Mouse (Mus musculus) kidney, postnatal 25 days (tissue): ENCODE measurements around the gene Abcb6.

ENCODE experiments used
- DNase-seq, 2 experiments: peaks; one replicate each; pipeline ENCODE4 v3.0.0; 2021; ENCODE audit warnings: mixed read lengths in 2 of 2

Abcb6 gene

GRCm38 (mm10) chr1:75201236-75201635 lies 21.0 kb upstream of the Abcb6 start:
- DNase-seq, result peak in 1 of 2 experiments; percentile 56

- DNase-seq, result peak; percentile 64 to 87
These were observed 12.3 kb upstream of the Abcb6 start for GRCm38 (mm10) chr1:75192452-75192851.

GRCm38 (mm10) chr1:75191622-75192402 lies 11.6 kb upstream of the Abcb6 start, which contains the start of the genes Ankzf1 and Atg9a:
Gene Ankzf1, plus strand, starts transcription at chr1:75192151.
Gene Atg9a, minus strand, starts transcription at chr1:75192196.
- DNase-seq, result peak; percentile 95 to 99

DNA sequence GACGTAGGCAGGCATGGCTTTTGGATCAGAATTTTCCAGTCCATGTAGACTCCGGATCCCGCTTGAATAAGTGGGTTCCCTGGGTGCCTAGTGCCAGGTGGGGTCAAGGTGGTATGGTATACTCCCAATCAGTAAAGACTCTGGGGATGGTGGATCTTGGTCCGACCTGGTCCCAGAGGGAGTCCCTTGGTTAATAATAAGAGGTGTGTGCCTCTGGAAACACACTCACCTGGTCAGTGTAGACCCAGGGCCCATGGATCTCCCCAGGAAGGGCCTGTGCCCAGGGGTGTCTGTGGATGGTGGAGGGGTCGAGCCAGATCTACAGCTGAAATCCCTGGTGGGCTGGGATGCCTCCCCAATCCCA lies 11.0 kb upstream of the Abcb6 start:
- DNase-seq, result no peak

- no peak for DNase-seq
These were observed 10.4 kb upstream of the Abcb6 start for GRCm38 (mm10) chr1:75190577-75190976.

DNA sequence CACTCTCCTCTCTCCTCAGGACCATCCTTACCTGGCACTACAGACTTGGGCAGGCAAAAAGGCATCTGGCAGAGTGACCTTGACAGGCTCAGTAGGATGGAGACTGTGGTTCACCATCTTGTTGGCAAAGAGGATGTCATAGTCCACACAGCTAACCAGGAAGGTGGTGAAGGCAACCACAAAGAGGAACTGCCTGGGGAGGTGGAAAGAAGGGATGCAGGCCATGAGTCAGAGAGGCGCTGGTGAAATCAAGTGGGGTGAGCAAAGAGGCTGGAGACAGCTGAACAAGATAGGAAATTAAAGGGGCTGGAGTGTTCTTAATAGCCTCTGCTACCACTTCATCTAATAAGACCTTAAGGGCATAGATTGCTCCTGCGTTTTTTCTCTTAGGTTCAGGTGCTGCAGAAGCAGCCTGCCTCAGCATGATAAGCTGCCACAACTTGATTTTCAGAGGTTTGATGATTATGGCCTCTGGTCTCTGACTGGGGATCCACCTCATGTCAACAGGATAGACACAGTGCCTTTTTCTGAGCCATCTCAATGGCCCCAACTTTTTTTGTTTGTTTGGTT lies 7.8 kb upstream of the Abcb6 start:
- peak in 1 of 2 experiments; percentile 15 for DNase-seq

DNA sequence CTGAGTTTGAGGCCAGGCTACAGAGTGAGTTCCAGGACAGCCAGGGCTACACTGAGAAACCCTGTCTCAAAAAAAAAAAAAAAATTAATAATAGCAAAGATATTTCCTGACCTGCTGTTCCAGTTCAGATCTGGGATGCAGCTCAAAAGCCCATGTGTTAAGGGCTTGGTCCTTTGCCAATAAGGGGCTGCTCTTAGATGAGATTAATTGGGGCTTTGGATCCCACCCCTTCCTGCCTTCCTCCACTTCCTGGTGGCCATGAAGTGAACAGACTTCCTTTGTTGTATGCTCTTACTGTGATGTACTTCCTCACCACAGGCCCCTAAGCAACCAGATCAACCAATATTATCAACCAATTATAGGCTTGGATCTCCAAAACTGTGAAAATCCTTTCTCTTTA lies 6.9 kb upstream of the Abcb6 start:
- DNase-seq, result no peak

- no peak for DNase-seq
These were observed 5.3 kb upstream of the Abcb6 start for GRCm38 (mm10) chr1:75185495-75185894.

DNA sequence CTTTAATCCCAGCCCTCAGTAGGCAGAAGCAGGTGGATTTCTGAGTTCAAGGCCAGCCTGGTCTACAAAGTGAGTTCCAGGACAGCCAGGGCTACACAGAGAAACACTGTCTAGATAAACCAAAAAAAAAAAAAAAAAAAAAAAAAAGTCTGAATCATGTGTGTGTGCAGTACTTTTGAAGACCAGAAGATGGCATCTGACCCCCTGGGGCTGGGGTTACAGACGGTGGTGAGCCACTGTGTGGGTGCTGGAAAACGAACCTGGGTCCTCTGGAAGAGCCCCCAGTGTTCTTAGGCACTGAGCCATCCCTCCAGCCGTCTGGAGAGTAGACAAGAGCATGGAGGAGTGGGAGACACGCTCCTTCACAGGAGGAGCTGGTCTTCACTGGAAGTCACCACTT lies 2.0 kb upstream of the Abcb6 start:
- DNase-seq, result no peak

- no peak for DNase-seq
These were observed 1.2 kb upstream of the Abcb6 start for GRCm38 (mm10) chr1:75181377-75181870.

DNA sequence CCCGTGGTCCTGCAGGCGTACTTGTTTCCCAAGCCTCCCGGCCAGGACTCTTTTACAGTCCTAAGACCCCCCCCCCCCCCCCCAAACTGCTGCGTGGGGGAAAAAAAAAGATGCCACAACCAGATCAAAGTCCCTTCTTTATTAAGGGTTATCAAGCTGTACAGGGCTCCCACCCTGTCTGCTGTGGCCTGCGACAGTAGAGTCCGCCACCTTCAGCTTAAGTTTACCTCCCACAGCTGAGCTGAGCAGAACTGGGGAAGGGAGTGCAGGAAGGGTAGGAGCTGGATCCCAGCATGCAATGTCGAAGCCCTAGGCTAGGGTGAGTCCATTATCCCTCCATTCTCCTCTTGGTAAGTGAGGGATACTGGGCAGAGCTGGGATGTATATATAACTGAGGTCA lies 549 bp upstream of the Abcb6 start:
- no peak for DNase-seq

GRCm38 (mm10) chr1:75179334-75180104 lies 673 bp downstream of the Abcb6 start:
- peak; percentile 68 to 77 for DNase-seq

GRCm38 (mm10) chr1:75168472-75169464 lies 11.4 kb downstream of the Abcb6 start, which contains the start of gene Zfand2b:
Gene Zfand2b, plus strand, starts transcription at chr1:75168646.
- peak; percentile 98 to 99 for DNase-seq

DNA sequence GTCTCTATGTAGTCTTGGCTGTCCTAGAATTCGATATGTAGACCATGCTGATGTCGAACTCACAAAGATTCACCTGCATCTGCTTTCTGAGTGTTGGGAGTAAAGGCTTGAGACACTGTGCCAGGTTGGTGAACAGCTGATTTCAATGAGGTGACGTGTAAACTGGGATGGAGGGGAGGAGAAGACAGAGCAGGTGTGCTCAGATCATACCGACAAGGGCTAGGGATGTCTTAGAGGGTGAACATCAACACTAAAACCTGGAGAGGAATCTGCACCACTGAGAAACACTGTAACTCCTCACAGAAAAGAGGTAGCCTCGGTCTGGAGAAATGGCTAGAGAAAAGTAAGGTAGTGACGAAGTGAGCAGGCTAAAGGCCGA lies 12.1 kb downstream of the Abcb6 start:
- no peak for DNase-seq

DNA sequence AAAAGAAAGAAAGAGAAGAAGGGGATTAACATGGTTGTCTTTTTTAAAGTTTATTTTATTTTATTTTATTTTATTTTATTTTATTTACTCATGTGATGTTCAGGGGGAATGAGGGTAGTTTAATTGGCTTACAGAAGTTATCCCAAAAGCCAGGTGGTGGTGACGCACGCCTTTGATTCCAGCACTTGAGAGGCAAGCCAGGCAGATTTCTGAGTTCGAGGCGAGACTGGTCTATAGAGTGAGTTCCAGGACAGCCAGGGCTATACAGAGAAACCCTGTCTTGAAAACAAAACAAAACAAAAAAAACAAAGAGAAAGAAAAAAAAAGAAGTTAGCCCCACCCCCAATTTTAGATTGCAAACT lies 20.0 kb downstream of the Abcb6 start:
- no peak for DNase-seq

DNA sequence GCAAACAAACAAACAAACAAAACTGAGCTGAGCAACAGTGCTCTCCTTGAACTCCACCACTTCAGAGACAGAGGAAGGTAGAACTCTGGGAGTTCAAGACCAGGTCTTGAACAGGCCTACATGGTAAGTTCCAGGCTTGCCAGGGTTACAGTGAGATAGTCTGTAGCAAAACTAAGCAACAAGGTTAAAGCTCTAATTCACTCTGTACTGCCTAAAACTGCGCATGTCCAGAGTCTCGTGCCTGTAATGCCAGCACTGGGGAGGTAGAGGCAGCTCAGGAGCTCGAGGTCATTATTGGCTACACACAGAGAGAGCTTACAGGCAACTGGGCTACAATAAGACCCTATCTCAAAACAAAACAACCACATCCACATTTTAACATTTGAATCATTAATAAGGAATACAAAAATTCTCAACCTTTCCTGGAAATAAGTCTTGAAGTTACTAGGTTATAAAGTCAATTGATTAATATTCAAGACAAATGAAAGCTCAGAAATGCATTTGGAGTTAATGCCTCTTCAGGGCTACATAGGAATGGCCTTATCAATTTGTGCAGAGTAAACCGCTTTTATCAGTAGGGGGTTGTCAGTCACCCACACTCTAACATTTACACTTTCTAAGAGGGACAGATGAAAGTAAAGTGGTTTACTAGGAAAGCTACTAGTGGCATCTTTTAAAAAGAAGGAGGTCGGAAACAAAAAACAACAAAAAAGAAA lies 20.5 kb downstream of the Abcb6 start:
- DNase-seq, result no peak

GRCm38 (mm10) chr1:75158990-75159389 lies 21.2 kb downstream of the Abcb6 start:
- no peak for DNase-seq

GRCm38 (mm10) chr1:75155837-75156236 lies 24.4 kb downstream of the Abcb6 start:
- DNase-seq, result no peak

DNA sequence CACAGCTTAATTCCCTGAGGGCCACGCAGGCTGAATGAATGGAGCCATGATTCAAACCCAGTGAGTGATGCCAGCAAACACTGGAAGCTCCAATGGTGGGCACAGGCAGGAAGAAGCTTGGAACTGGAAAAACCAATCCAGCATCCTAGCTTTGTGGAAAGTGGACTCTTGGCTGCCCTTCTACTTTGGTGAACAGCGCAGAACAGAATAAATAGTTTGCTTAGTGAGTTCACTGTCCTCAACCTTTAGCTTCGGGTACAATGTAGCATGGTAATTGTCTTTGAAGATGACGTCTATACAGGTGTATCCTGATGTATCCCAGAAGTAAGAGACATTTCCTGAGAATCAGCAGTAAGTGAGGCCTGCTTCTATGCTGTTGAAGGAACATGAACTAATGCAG lies 31.5 kb downstream of the Abcb6 start:
- no peak for DNase-seq

DNA sequence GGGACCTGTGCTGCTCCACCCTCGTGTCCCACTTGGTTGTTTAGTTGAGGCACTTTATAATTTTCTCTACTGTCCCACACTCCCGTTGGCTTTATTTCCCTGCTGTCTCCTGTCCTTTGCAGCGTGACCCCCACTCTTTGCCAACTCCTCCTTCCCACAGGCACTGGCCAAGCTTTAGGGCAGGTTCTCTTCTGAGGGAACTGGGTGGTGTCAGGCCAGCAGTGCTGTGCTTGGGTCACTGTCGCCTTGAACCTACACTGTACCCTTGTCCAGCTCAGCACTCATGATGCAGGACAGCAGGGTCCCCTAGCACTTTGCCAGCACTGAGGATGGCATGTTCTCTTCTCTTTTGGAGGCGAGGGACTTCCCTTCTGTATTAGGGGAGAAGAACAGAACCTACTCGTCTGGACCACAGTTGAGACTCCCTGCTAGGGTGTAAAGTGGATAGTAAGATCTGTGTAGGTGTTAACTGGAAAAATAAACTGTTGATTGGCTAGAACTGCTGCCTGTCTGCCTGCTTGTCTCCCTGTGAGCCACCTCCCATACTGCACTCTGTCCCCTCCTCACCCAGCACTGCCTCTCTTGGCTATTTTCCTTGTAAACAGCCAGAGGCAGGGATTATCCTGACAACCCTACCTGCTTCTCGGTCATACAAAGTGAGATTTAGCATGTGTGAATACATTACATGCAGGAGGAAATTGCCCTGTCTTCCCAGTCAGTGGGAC lies 32.6 kb downstream of the Abcb6 start:
- DNase-seq, result peak; percentile 49 to 79

DNA sequence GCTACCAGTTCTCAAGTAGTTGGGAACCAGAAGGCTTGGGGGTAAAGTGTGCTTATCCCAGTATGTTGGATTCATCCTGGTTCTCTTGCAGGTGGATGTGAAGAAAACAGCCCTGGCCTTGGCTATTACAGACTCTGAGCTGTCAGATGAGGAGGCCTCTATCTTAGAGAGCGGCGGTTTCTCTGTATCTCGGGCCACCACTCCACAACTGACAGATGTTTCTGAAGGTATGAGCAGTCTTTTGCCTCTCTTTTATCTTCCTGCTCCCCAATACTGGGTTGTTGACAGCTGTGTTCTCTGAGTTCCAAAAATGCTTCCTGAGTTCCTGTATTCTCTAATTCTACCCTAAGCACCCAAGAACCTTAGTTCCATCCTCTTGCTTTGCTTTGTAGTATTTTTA lies 34.6 kb downstream of the Abcb6 start:
- DNase-seq, result no peak
